Mouse (Mus musculus): ENCODE data around the gene Mtap. TPM values are rescaled to one million over a fixed set of nuclear protein-coding genes. Genes with fewer than 3 reads are reported as not detected.

The Mtap gene
- polyA plus RNA-seq, 1 experiment from 2014 or later: 51.2 TPM

DNA sequence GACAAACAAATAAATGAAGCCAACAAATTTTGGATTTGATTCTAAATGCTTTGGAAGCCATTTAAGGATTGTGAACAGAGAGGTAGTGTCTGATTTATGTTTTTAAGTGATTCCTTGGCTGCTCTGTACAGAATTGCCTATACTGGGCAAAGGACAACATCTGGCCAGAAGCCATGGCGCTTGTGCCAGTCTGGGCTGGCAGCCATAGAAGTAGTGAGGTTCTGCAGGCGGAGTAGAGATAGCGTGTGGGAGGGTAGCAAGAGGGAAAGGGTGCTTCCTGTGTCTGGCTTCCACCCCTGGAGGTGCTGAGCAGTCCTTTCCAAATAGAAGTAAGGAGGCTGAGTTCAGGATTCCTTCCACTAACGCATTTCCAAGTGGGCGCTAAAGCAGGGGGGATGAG lies 3.9 kb downstream of the Mtap start:
- Histone ChIP-seq H3K27ac (no peak overlapping the region), H3K36me3 (peaks cover 23% of the 10 kb centered on the region), H3K4me3 (no peak overlapping the region), H3K4me1 (peaks cover 58% of the 10 kb centered on the region), H3K9ac (no peak overlapping the region), H3K9me3 (replicated peaks) (no peaks in the 10 kb centered on the region), H3K27me3 (replicated peaks) (no peaks in the 10 kb centered on the region), H3K4me2 (no peak overlapping the region)
- WGBS (ENCODE audit: insufficient replicate concordance): 64% methylated on average over 5 of the region's 5 CpGs
- no peak for ATAC-seq

DNA sequence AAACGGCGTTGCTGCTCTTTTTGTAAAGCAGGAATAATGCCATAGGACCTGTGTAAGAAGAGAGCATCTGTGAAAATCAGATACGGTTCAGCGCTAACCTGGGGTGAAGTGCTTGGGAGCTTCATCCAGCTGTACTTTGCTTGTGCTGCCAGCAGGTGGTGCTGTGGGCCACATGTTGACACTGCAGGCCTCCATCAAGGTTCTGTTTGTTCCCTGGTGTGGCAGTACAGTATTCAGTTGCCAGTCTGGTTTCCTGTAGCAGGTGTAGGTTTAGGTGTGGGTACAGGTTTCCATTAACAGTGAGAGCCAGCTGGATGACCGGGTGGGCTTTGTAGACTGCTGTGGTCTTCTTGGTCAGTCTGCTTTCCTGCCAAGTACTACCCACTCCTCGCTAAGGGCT lies 8.5 kb downstream of the Mtap start:
- WGBS (ENCODE audit: insufficient replicate concordance): 47% methylated on average over 6 of the region's 6 CpGs
- Histone ChIP-seq H3K4me2 (no peak overlapping the region), H3K36me3 (peaks cover 43% of the 10 kb centered on the region), H3K27ac (no peak overlapping the region), H3K27me3 (replicated peaks) (no peaks in the 10 kb centered on the region), H3K4me3 (no peak overlapping the region), H3K9ac (no peak overlapping the region), H3K4me1 (peaks cover 19% of the 10 kb centered on the region), H3K9me3 (replicated peaks) (no peaks in the 10 kb centered on the region)
- ATAC-seq: peak; percentile 54

- Histone ChIP-seq H3K4me3 (no peak overlapping the region), H3K9me3 (replicated peaks) (no peaks in the 10 kb centered on the region), H3K4me1 (peaks cover 11% of the 10 kb centered on the region), H3K27ac (no peak overlapping the region), H3K36me3 (peaks cover 52% of the 10 kb centered on the region), H3K27me3 (replicated peaks) (no peaks in the 10 kb centered on the region), H3K4me2 (no peak overlapping the region), H3K9ac (no peak overlapping the region)
- WGBS (ENCODE audit: insufficient replicate concordance): 42% methylated on average over 3 of the region's 3 CpGs
- no peak for ATAC-seq
Measured at GRCm38 (mm10) chr4:89146291-89146690, 9.4 kb downstream of the Mtap start.

DNA sequence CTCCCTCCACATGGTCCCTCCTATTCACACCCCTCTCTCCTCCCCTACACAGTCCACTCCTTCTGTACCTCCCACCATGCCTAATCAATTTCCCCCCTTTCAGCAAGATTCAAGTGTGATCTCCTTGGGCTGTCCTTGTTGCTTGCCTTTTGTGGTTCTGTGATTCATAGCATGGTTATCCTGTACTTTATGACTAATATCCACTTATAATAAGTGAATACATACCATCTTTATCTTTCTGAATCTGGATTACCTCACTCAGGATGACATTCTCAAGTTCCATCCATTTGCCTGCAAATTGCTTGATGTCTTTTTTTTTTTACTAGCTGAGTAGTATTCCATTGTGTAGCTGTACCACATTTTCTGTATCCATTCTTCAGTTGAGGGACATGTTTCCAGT lies 12.3 kb downstream of the Mtap start:
- Histone ChIP-seq H3K4me2 (no peak overlapping the region), H3K27ac (no peak overlapping the region), H3K9me3 (replicated peaks) (no peaks in the 10 kb centered on the region), H3K4me3 (no peak overlapping the region), H3K9ac (no peak overlapping the region), H3K4me1 (0 out of 2 replicates have a peak, but pooled peaks cover 4% of the 10 kb centered on the region), H3K36me3 (peaks cover 59% of the 10 kb centered on the region), H3K27me3 (replicated peaks) (no peaks in the 10 kb centered on the region)
- no peak for ATAC-seq

DNA sequence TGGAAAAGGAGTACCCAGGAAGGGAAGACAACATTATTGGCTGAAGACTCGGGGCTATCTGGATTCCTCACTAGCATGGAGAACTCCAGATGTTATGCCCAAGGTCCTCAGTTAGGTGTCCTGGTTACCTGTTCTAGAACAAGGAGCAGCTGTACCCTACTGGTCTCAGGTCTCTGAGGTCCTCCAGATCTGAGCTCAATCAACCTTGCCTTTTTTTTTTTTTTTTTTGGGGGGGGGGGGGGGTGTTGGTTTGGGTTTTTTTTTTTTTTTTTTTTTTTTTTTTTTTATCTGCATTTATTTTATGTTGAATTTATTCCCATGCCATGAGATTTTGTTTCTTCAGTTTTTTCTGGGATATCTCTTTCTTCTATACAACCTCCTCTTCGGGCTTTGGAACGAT lies 24.5 kb downstream of the Mtap start:
- peaks cover 88% of the 10 kb centered on the region for H3K36me3 ChIP-seq

GRCm38 (mm10) chr4:89162496-89162895 lies 25.6 kb downstream of the Mtap start:
- Histone ChIP-seq H3K4me1 (no peaks in the 10 kb centered on the region), H3K9me3 (replicated peaks) (no peaks in the 10 kb centered on the region), H3K27ac (no peak overlapping the region), H3K4me3 (no peak overlapping the region), H3K27me3 (replicated peaks) (no peaks in the 10 kb centered on the region), H3K36me3 (peaks cover 88% of the 10 kb centered on the region), H3K9ac (no peak overlapping the region), H3K4me2 (no peak overlapping the region)
- no peak for ATAC-seq
- 66% methylated on average over 5 of the region's 5 CpGs for WGBS (ENCODE audit: insufficient replicate concordance)

More for the DNA sequence above, 24.5 kb downstream of the Mtap start:
- H3K9me3 ChIP-seq (replicated peaks): no peaks in the 10 kb centered on the region
- WGBS (ENCODE audit: insufficient replicate concordance): 87% methylated on average over 3 of the region's 3 CpGs
- H3K27me3 ChIP-seq (replicated peaks): no peaks in the 10 kb centered on the region
- H3K4me1 ChIP-seq: no peaks in the 10 kb centered on the region
- H3K4me2 ChIP-seq: no peak overlapping the region
- no peak overlapping the region for H3K4me3 ChIP-seq
- H3K9ac ChIP-seq: no peak overlapping the region
- no peak overlapping the region for H3K27ac ChIP-seq
- ATAC-seq: no peak

DNA sequence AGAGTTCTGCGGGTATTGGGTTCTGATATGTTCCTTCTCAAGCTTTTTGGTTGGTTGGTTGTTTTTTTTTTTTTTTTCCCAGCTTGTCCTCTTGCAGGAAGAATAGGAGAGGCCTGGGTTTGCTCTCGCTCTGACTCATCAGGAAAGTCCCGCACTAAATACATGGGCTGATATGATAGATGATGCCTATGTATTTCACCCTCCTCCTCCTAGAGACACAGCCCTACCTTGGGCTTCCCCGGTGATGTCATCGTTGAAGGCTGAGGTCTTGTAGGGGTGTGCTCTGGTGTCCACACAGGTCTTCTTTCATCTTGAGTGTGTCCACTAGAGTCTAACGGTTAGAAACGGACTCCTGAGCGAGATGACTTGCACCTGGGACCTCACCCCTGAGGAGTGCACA lies 26.7 kb downstream of the Mtap start:
- 80% methylated on average over 8 of the region's 8 CpGs for WGBS (ENCODE audit: insufficient replicate concordance)
- Histone ChIP-seq H3K4me1 (no peaks in the 10 kb centered on the region), H3K36me3 (peaks cover 84% of the 10 kb centered on the region), H3K4me3 (no peak overlapping the region), H3K9ac (no peak overlapping the region), H3K27me3 (replicated peaks) (no peaks in the 10 kb centered on the region), H3K9me3 (replicated peaks) (no peaks in the 10 kb centered on the region), H3K27ac (no peak overlapping the region), H3K4me2 (no peak overlapping the region)
- ATAC-seq: no peak

DNA sequence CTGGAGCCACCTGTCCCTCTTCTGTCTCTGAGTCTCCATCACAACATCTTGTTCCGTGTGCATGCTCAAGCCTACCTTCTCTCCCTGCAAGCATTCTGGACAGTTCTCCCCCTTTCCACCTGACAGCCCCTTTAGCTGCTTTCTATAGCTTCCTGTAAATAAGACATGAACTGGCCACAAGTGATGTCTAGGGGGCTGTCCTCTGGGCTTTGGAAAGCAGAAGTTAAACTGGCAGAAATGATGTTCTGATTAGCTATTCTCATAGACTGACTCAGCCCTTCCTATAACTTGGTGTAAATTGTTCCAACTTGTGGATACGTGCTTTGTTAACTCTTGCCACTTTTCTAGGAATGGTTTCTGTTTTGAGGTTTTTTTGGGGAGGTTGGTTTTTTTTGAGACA lies 27.8 kb downstream of the Mtap start:
- Histone ChIP-seq H3K9ac (no peak overlapping the region), H3K36me3 (peaks cover 88% of the 10 kb centered on the region)
- 76% methylated on average over 2 of the region's 2 CpGs for WGBS (ENCODE audit: insufficient replicate concordance)

GRCm38 (mm10) chr4:89168877-89169276 lies 32.0 kb downstream of the Mtap start:
- no peaks in the 10 kb centered on the region for H3K9me3 ChIP-seq (replicated peaks)
- no peak overlapping the region for H3K9ac ChIP-seq
- H3K4me2 ChIP-seq: no peak overlapping the region
- peaks cover 89% of the 10 kb centered on the region for H3K36me3 ChIP-seq
- H3K27me3 ChIP-seq (replicated peaks): no peaks in the 10 kb centered on the region
- WGBS (ENCODE audit: insufficient replicate concordance): 81% methylated on average over 9 of the region's 9 CpGs
- no peak for ATAC-seq
- no peaks in the 10 kb centered on the region for H3K4me1 ChIP-seq
- no peak overlapping the region for H3K4me3 ChIP-seq
- no peak overlapping the region for H3K27ac ChIP-seq

More for the DNA sequence above, 27.8 kb downstream of the Mtap start:
- ATAC-seq: no peak
- H3K9me3 ChIP-seq (replicated peaks): no peaks in the 10 kb centered on the region
- no peak overlapping the region for H3K27ac ChIP-seq
- H3K4me2 ChIP-seq: no peak overlapping the region
- H3K4me1 ChIP-seq: no peaks in the 10 kb centered on the region
- H3K4me3 ChIP-seq: no peak overlapping the region
- no peaks in the 10 kb centered on the region for H3K27me3 ChIP-seq (replicated peaks)

- H3K4me3 ChIP-seq: no peak overlapping the region
- no peak overlapping the region for H3K27ac ChIP-seq
- peaks cover 89% of the 10 kb centered on the region for H3K36me3 ChIP-seq
- H3K9ac ChIP-seq: no peak overlapping the region
- no peaks in the 10 kb centered on the region for H3K27me3 ChIP-seq (replicated peaks)
- ATAC-seq: no peak
- no peaks in the 10 kb centered on the region for H3K4me1 ChIP-seq
- no peaks in the 10 kb centered on the region for H3K9me3 ChIP-seq (replicated peaks)
- H3K4me2 ChIP-seq: no peak overlapping the region
- WGBS (ENCODE audit: insufficient replicate concordance): 77% methylated on average over 4 of the region's 4 CpGs
Measured at GRCm38 (mm10) chr4:89169739-89170138, 32.8 kb downstream of the Mtap start.

DNA sequence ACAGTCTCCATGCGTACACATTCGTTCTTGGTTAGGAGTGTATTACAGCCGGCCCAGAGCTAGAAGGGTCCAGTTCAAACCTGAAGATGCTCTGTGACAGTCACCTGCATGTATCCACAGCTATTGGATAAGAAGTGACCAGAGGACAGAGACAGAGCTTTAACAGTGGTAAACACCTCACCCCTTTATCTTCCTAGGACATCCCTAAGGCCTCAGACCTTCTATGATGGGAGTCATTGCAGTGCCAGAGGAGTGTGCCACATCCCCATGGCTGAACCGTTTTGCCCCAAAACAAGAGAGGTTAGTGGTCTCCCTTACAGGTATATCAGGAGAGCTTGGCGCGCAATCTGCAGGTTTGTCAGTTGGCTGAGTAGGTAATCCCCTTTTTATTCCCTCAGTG lies 34.0 kb downstream of the Mtap start:
- Histone ChIP-seq H3K4me3 (no peak overlapping the region), H3K4me1 (no peaks in the 10 kb centered on the region), H3K36me3 (peaks cover 90% of the 10 kb centered on the region), H3K4me2 (no peak overlapping the region), H3K9me3 (replicated peaks) (no peaks in the 10 kb centered on the region), H3K9ac (no peak overlapping the region), H3K27me3 (replicated peaks) (no peaks in the 10 kb centered on the region), H3K27ac (no peak overlapping the region)
- 87% methylated on average over 6 of the region's 6 CpGs for WGBS (ENCODE audit: insufficient replicate concordance)
- ATAC-seq: no peak

GRCm38 (mm10) chr4:89172873-89173605 lies 36.1 kb downstream of the Mtap start:
- Histone ChIP-seq H3K27me3 (replicated peaks) (no peaks in the 10 kb centered on the region), H3K27ac (no peak overlapping the region), H3K9ac (no peak overlapping the region), H3K4me1 (no peaks in the 10 kb centered on the region), H3K36me3 (peaks cover 90% of the 10 kb centered on the region), H3K4me2 (no peak overlapping the region), H3K9me3 (replicated peaks) (no peaks in the 10 kb centered on the region), H3K4me3 (no peak overlapping the region)
- WGBS (ENCODE audit: insufficient replicate concordance): 86% methylated on average over 14 of the region's 14 CpGs
- no peak for ATAC-seq

All from liver, embryonic 12.5 days (tissue).